Mouse (Mus musculus) adrenal gland, postnatal 14 days (tissue): ENCODE measurements around the gene Fam107b. TPM values are rescaled to one million over a fixed set of nuclear protein-coding genes. Genes with fewer than 3 reads are reported as not detected.
"Not testable (repeated sequence)": the region's sequence is repeated elsewhere in the genome, so short reads cannot be mapped to it uniquely, and the experiment has no call there.

ENCODE experiments used
- DNase-seq: peaks from one replicate; pipeline ENCODE4 v3.0.0; 2021; ENCODE audit warnings: mixed read lengths
- total RNA-seq: library from RNA; stranded (reverse); gene quantifications from 2 replicates; pipeline ENCODE4 v1.2.3, GENCODE M21; 2021

Gene Fam107b
- total RNA-seq, 1 experiment from 2014 or later = 23.4 TPM

DNA sequence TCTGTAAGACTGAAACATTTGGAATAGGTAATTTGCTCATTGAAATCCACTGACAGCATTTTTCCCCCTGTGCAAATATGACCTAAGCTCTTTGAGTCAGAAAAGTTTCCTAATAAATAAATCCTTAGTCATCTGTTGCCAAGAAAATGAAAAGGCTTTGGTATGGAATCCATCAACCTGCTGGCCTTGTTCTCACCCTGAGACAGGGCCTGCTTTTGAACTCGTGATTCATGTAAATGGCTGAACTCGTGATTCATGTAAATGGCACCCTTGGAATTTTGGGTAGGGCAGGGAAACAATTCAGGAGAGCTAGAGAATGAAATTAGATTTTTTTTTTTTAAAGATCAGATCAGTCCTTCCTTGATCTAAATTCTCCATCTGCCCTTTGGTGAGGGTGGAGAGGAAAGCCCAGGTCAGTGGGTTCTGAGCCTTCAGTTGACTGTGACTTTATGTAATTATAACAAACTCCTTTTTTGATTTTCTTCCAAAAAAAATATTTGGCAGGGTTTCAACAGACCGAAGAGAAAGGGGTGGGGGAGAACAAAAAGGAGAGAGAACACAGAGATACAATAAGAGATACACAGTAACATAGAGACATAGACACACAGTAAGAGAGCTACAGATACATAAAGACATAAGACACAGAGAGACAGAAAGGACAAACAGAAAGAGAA is 142.2 kb downstream of the Fam107b start:
- DNase-seq = peak; percentile 55

DNA sequence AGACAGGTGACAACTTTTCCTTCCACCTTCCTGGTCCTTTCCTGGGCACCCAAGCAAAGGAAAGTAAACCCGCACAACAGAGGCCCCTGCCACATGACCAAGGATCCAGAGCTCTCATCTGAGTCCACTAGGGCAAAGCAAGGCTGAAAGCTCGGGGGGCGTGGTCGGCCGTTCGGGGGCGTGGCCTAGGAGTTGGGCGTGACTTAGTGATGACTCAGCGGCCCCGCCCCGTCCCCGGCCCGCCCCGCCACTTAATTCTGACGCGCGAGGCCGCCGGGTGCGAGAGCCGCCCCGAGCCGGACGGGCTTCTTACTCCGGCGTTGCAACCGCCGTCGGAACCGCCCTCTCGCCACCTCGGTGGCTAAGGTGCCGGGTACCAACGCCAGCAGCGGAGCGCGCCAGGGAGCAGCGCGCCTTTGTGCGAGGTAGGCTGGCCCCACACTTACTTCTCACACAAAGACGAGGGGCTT is 143.0 kb downstream of the Fam107b start:
- peak; percentile 98 for DNase-seq

DNA sequence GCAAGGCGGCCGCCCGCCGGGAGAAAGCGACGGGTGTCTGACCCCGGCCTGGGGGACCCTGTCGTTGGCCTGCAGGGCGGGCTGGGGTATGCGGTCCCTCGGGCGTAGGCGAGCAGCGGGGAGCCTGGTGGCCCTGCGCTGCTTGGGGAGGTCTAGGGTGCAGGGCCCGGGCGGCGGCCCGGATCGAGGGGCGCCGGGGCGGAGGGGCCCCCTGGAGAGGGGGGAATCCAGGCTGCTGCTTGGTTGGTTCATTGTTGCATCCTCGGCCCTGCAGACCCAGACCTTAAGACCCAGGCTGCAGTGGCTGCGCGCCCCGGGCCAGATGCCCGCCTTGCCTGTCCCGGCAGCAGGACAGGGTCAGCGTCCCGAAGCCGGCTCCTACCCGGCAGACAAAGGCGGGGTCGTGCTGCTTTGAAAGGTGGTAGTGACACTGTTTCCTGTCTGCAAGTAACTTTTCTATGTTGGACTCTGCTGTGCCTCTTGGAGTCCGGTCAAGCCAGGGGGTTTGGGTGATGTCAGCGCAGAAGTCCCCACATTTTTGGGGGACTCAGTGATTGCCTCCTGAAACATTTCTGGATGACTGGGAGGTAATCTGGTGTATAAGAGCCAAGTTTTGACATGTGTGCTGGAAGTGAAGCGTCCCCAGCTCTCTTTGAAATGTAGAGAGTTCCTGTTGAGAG is 143.5 kb downstream of the Fam107b start:
- DNase-seq = peak; percentile 48

- DNase-seq = no peak
Observed at GRCm38 (mm10) chr2:3714511-3714910, 144.2 kb downstream of the Fam107b start.

- no peak for DNase-seq
Observed at GRCm38 (mm10) chr2:3715424-3715823, 145.1 kb downstream of the Fam107b start.

- no peak for DNase-seq
Observed at GRCm38 (mm10) chr2:3717268-3717667, 147.0 kb downstream of the Fam107b start.

DNA sequence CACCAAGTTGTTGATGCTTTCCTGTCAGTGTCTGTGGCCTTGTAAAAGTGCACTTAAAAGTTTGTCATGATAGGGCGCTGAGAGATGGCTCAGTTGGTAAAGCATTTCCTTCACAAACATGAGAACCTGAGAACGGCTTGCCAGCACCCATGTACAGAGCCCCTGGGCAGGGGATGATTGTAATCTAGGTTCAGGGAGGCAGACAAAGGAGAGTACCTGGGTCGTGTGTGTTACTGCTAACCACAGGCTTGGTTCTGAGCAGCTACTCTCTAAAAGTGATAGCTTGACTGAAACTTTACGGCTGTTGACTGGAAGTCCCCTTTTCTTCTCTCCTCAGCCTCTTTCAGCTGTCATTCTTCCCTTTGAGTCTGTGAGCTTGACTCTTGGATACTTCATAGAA is 147.6 kb downstream of the Fam107b start:
- no peak for DNase-seq

DNA sequence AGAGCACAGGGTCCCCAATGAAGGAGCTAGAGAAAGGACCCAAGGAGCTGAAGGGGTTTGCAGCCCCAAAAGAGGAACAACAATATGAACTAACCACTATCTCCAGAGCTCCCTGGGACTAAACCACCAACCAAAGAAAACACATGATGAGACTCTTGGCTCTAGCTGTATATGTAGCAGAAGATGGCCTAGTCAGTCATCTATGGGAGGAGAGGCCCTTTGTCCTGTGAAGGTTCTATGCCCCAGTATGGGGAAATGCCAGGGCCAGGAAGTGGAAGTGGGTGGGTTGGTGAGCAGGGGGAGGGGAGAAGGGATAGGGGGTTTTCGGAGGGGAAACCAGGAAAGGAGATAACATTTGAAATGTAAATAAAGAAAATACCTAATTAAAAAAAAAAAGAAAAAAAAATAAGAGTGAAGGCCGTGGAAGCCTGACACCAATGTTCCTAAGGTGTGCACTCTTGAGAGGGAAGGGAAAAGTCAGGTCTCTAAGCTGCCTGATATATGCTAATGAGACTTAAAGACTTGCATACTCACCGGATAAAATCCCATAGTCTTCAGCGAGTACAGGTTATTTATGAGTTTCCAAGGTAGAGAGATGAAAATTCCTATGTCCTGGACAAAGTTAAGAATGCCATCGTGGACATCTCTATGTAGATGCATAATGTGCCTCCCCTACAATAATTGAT is 149.3 kb downstream of the Fam107b start:
- not testable (repeated sequence) for DNase-seq

- no peak for DNase-seq
Observed at GRCm38 (mm10) chr2:3721107-3721506, 150.8 kb downstream of the Fam107b start.

DNA sequence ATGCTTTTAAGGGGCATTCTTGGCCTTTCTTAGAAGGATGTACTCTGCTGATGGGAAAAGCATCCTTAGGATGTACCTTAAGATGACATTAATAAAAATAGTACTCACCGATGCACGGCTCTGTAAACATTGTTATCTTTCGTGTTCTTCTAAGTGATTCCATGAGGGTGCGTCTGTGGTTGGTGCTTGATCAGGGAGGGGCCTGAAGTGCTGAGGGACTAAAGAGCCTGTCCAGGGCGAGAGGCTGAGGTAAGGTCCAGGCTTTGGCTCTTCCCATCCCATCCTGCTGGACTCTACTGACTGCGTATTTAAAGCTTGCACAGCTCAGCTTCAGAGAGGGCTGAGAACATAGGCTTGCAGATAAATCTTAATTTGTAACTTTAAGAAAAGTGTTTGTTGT is 151.7 kb downstream of the Fam107b start:
- DNase-seq = no peak

- DNase-seq = no peak
Observed at GRCm38 (mm10) chr2:3723391-3724106, 153.3 kb downstream of the Fam107b start.

GRCm38 (mm10) chr2:3726501-3727078 is 156.3 kb downstream of the Fam107b start:
- no peak for DNase-seq

GRCm38 (mm10) chr2:3727225-3727930 is 157.1 kb downstream of the Fam107b start:
- DNase-seq = no peak

DNA sequence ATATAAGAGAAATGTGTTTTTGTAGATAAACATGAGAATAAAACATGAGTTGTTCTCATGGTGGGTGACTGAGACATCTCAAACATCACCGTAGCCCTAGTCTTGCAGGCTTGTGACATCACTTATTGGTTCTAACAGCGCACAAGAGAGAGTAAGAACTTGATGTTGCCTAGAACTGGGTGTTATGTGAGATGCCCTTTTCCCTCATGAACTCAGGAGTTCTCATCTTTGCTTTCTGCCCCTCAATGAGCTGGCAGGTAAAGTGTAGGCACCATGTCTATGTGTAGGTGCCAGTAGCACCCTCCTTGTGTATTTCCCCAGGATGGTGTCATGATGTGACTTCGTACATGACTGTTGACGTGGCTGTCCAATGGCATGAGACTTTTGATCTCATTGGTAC is 157.8 kb downstream of the Fam107b start:
- DNase-seq = no peak

- no peak for DNase-seq
Observed at GRCm38 (mm10) chr2:3729586-3729985, 159.3 kb downstream of the Fam107b start.

DNA sequence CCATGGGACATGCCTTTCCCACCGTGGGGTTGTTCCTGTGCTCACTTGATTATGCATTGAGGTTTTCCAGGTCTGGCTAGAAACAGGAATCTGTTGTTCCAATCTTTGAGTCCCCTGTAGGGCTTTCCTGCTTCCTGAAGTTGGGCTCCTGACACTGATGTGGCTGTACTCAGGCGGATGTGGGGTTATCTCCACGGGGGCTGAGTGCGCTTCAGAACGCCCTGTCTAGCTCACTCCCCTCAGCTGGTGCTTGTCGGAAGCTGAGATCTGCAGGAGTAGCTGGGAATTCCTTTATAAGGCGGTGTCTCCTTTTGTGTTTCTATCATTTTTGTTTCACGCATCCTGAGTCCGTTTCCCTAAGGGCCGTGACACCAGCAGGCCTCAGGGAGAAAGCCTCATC is 160.5 kb downstream of the Fam107b start:
- DNase-seq = no peak

GRCm38 (mm10) chr2:3731316-3732015 is 161.2 kb downstream of the Fam107b start:
- DNase-seq = no peak

DNA sequence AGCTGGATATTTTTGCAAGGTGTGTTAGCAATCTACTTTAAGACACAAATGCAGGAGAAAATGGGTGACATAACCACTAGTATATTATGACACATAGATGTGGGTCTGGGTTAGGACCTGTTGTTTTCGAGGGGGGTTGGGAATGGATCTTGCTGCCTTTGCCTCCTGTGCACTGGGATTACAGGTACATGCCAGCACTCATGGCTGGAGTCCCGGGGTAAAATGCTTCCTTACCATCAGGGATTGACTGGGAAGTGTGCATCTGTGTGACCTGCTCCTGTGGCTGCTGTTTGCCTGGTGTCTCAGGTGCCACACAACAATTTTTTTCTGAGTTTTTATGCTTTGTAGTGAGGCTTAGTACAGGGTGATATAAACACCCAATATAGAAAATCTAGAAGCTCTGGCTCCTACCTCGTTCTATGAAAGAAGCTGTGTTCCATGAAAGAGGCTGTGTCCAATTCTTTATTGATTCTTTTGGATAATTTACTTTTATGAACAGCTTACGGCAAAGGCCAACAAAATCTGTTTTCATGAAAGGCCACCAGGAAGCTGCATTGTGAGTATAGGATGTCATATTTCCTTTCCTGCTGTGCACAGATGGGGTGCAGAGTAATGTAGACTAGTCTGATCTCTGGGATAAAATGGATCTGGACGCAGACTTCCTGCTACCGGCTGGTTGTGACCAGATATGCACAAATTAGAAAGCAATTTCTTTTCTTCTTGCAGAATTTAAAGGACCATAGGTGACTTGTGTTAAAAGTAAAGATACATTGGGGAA is 167.8 kb downstream of the Fam107b start:
- no peak for DNase-seq

- no peak for DNase-seq
Observed at GRCm38 (mm10) chr2:3738734-3739133, 168.4 kb downstream of the Fam107b start.

GRCm38 (mm10) chr2:3739351-3739961 is 169.2 kb downstream of the Fam107b start:
- DNase-seq = no peak
